Mouse (Mus musculus): Measurements from ENCODE around the gene Ptpra. TPM values are rescaled to one million over a fixed set of nuclear protein-coding genes. Genes with fewer than 3 reads are reported as not detected.

Ptpra gene
- total RNA-seq, 2 experiments from 2014 or later, result 234 to 252 TPM

- DNase-seq (ENCODE audit: low spot score in 2 of 2), result no peak
These were observed 11.2 kb upstream of the Ptpra start for GRCm38 (mm10) chr2:130438861-130439260.

GRCm38 (mm10) chr2:130439840-130440480 lies 10.1 kb upstream of the Ptpra start:
- DNase-seq (ENCODE audit: low spot score in 2 of 2), result no peak
- intact Hi-C loops (cut with DNase I), result no loop called here

More at GRCm38 (mm10) chr2:130438861-130439260, 11.2 kb upstream of the Ptpra start:
- intact Hi-C loops (cut with DNase I), result no loop called here

DNA sequence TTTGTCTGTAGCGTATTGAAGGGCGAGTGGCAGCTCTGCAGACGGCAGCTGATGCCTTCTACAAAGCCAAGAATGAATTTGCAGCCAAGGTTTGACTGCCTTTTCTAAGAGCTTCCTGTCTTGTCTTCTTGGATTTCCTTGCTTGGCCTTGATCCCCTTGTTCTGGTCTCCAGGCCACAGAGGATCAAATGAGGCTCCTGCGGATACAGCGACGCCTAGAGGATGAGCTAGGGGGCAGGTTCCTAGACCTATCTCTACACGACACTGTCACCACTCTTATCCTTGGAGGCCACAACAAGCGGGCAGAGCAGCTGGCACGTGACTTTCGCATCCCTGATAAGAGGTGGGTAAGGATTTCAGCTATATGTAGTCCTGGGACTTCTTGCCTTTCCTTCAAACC lies 7.9 kb upstream of the Ptpra start:
- intact Hi-C loops (cut with DNase I), result no loop called here
- DNase-seq (ENCODE audit: low spot score in 2 of 2), result no peak

DNA sequence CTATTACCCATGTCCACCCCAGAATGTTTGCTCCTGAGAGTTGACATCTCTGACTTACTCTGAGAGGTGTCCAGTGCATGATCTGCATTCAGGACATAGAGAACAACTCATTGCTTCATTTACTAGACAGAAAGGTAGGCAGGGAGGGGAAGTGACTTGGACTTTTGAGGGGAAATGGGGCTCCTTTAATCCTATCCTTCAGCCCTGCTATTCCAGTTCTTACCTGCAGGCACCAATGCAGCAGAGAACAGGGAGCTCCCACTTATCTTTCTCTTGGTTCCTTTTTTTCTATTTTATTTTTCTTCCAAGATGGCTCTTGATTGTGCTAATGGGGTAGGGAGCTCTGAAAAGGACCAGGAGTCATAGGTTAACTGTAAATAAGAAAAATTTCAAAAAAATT lies 1.6 kb upstream of the Ptpra start:
- intact Hi-C loops (cut with DNase I), result no loop called here
- no peak for DNase-seq (ENCODE audit: low spot score in 2 of 2)

GRCm38 (mm10) chr2:130449021-130449793 lies 871 bp upstream of the Ptpra start:
- no peak for DNase-seq (ENCODE audit: low spot score in 2 of 2)
- intact Hi-C loops (cut with DNase I), result no loop called here

- intact Hi-C loops (cut with DNase I), result loop anchor here (5.0 kb wide), 2 partner anchors 42 to 112 kb away; partner anchors contain the start of gene Mrps26
- DNase-seq (ENCODE audit: low spot score in 2 of 2), result peak; percentile 74 to 84
These were observed 337 bp downstream of the Ptpra start for GRCm38 (mm10) chr2:130450434-130450796.

DNA sequence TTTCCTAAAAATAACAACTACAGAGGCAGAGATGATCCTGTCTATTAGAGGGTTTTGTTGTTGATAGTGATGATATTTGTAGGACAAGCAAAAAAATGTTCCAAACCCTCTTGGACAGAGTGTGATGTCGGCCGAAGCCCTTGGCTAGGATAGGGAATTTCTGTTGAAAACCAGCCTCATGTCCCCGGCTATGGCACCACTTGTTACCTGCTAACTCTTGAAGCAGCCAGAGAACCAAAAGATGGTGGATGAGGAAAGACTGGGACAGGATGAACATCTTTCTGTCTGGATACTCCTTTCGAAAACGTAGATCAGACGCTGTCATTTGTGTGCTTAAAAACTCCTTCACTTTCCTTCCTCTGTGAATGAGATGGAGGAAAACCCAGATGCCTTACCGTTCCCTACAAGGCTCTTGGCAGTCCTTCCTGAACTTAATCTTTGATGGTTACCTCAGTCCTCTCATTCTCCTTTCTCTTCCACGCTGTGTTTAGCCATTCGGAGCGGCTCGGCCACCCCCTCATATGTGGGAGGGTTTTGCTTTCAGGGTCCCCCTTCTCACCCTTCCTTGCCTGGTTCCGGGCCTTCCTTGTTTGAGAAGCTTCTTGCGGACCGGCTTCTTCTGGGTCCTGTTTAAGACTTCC lies 1.1 kb downstream of the Ptpra start:
- DNase-seq (ENCODE audit: low spot score in 2 of 2), result peak in 1 of 2 experiments; percentile 35

DNA sequence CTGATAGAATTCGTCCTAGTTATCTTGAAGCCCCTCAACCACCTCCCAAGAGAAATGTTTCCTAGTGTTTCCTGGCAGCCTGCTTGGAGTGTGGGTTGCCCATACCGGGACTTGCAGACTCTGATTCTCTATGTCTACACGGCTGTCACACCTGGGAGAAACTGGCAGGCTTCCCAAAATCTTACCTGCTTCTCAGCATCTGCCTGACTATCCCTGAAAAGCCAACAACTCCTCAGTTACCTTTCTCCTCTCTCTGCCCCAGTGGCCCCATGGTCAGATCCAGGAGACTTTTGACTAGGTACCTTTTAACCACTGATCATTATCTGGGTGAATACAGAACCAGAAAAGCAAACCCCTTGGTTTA lies 1.6 kb downstream of the Ptpra start:
- DNase-seq (ENCODE audit: low spot score in 2 of 2), result no peak
- intact Hi-C loops (cut with DNase I), result loop anchor here (5.0 kb wide), 2 partner anchors 41 to 111 kb away; partner anchors contain the start of gene Mrps26

More for the DNA sequence above, 1.1 kb downstream of the Ptpra start:
- intact Hi-C loops (cut with DNase I), result loop anchor here (5.0 kb wide), 2 partner anchors 41 to 111 kb away; partner anchors contain the start of gene Mrps26

DNA sequence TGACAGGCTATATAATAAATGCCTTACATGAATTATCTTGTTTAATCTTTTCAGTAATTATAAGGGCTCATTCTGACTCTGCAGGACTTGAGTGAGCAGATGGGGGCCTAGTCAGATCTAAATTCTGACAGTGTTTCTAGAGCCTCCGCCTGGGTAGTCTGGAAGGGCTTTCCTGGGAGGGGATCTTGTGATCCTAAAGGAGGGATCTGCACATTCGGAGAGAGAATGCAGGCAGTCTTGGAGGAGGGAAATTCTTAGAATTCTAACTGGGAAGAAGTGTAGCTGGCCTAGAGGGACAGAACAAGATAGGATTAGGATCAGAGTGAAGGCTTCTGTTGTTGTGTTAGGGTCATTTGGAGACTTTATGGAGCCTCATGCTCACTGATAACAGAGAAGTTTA lies 2.2 kb downstream of the Ptpra start:
- intact Hi-C loops (cut with DNase I), result loop anchor here (5.0 kb wide), 2 partner anchors 40 to 110 kb away; partner anchors contain the start of gene Mrps26
- DNase-seq (ENCODE audit: low spot score in 2 of 2), result no peak

DNA sequence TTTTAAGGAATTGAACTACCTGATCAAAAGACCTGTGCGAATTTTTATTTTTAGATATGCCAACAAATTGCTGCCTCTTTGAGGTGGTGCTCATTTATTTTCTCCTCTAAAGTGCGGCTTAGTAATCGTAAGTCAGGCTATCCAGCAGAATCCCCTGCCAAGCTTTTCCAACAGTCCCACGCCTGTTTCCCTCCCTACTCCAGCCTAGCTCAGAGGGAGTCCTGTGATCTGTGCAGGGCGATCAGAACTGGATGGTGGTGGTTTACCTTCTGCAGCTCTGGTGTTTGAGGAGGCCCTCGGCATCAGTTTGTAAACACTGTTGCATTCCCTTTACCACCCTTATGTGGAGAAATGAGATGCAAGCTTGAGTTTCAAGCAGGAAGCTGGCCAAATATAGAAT lies 3.3 kb downstream of the Ptpra start:
- DNase-seq (ENCODE audit: low spot score in 2 of 2), result peak in 1 of 2 experiments; percentile 61
- intact Hi-C loops (cut with DNase I), result loop anchor here (5.0 kb wide), 2 partner anchors 39 to 109 kb away; partner anchors contain the start of gene Mrps26

- DNase-seq (ENCODE audit: low spot score in 2 of 2), result peak; percentile 28 to 71
- intact Hi-C loops (cut with DNase I), result loop anchor here (5.0 kb wide), 2 partner anchors 37 to 107 kb away; partner anchors contain the start of gene Mrps26
These were observed 4.8 kb downstream of the Ptpra start for GRCm38 (mm10) chr2:130454748-130455370.

DNA sequence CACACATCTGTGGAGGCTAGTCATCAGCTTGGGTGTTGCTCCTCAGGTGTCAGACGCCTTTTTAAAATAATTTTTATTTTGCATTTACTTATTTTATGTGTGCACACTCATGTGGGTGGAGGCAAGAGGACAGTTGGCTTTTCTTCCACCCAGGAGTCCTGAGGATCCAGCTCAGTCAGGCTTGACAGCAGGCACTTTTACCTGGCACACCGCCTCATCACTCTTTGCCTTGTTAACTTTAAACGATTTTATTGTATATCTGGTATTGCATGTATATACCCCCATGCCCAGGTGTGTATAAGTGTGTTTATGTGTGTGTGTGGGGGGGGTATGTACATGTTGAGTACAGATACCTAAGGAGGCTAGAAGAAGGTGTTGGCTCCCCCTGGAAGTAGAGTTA lies 7.8 kb downstream of the Ptpra start:
- intact Hi-C loops (cut with DNase I), result no loop called here
- DNase-seq (ENCODE audit: low spot score in 2 of 2), result no peak

GRCm38 (mm10) chr2:130459576-130459975 lies 9.5 kb downstream of the Ptpra start:
- no peak for DNase-seq (ENCODE audit: low spot score in 2 of 2)
- intact Hi-C loops (cut with DNase I), result no loop called here

DNA sequence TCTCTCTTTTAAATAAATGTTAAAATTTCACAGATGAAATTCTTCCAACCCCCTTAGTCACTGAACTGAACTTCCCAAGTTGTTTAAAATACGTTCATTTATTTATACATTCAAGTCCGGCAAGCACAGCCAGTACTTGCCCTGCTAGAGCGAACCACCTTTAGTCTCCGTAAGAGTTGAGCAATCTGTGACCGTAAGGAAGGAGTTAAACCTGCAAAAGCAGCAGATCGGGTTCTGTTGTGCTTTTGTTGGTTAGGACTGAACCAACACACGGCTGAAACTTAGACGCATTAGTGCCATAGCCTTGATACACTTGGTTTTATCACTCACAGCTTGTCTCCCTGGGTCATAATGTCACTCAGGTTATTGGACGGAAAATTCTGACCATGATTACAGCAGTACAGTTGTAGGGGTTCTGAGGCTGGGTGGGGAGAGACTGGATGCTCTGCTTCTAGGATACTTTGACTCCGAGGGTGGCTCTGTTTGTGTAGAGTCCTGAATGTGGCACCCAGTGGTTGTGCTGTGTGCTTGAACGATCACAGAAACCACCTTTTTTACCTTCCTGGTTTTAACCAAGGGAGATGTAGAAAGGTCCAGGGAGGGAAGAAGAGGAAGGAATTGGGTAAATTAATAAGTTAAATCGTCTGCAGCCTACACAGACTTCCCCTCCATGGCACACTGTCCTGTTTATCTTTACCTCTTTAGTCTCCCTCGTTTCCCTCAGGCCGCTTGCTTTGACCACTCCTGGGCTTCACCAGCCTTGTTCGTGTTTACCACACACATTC lies 11.4 kb downstream of the Ptpra start:
- intact Hi-C loops (cut with DNase I), result no loop called here
- DNase-seq (ENCODE audit: low spot score in 2 of 2), result no peak

GRCm38 (mm10) chr2:130466438-130466837 lies 16.4 kb downstream of the Ptpra start:
- intact Hi-C loops (cut with DNase I), result no loop called here
- DNase-seq (ENCODE audit: low spot score in 2 of 2), result no peak

- intact Hi-C loops (cut with DNase I), result no loop called here
- DNase-seq (ENCODE audit: low spot score in 2 of 2), result peak in 1 of 2 experiments; percentile 68
These were observed 19.3 kb downstream of the Ptpra start for GRCm38 (mm10) chr2:130469366-130469765.

DNA sequence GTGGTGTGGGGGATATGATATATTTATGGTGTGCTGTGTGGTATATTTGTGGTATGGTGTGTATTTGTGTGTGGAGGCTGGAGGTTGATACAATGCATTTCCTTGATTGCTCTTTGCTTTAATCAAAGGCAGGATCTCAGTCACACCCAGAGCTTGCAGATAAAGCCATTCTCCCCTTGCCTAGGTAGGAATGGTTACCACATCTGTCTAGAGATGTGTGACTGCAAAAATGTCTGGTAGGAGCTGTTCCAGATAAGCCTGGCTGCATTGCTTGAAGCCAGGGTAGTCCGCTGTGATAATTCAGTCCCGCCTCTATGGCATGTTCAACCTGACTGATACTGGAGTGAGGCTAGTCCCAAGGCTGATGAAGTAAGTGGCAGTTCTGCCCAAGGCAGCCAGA lies 19.9 kb downstream of the Ptpra start:
- intact Hi-C loops (cut with DNase I), result no loop called here
- DNase-seq (ENCODE audit: low spot score in 2 of 2), result no peak

GRCm38 (mm10) chr2:130472908-130473510 lies 22.9 kb downstream of the Ptpra start:
- intact Hi-C loops (cut with DNase I), result no loop called here
- DNase-seq (ENCODE audit: low spot score in 2 of 2), result no peak

GRCm38 (mm10) chr2:130475764-130476163 lies 25.7 kb downstream of the Ptpra start:
- intact Hi-C loops (cut with DNase I), result no loop called here
- DNase-seq (ENCODE audit: low spot score in 2 of 2), result no peak
